Mouse (Mus musculus): Measurements from ENCODE around the gene Slc39a11.
A peak's percentile ranks its signal among the peaks of the same experiment; 100 is the strongest.

The Slc39a11 gene

DNA sequence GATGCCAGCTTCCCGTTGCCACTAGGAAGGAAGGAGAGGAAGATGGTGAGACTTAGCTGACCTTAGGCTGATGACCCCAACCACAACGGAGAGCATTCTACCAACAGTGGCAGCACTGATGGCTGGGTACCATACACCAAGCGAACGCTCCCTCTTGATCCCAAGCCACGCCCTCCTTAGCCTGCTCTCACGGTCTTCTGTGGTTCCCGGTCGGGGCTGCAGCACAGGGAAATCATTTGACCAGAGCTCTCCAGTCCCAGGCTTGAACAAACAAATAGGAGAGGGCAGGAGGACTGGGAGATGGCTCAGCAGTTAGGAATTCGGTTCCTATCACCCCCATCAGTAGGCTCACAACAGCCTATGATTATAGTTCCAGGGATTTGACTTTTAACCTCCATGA lies 403.4 kb downstream of the Slc39a11 start:
- DNase-seq (ENCODE audit: low spot score in 2 of 2) = no peak

DNA sequence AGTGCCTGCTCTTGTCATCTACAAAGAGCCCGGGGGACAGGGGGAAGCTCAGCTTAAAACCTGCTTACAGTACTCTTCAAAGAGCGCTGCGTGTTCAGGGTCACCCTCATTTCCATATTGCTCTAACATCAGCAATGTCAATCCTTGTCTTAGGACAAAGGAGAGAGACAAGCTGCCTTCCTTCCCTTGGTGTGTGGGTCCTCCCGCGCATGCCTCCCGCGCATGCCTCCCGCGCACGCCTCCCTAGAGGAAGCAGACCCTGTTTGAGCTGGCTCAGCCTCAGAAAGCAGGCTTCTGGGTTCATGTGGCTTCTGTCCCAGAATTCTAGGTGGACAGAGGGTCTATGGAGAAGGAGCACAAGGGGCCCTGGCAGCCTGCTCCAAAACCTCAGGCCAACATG lies 404.2 kb downstream of the Slc39a11 start:
- no peak for DNase-seq (ENCODE audit: low spot score in 2 of 2)

DNA sequence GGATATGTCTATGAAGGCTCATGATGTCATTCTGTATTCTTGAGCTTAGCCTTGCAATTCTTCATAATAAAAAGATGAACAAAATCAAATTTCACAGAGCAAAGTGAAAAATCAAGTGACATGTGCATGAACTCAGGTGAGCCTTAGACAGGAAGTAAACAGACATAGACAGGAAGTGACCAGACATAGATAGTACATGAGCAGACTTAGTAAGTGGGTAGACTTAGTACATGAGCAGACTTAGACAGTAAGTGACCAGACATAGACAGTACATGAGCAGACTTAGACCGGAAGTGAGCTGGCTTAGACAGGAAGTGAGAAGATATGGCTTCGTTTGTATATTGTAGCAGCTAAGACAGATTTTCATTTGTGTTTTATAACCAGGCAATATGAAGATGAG lies 415.4 kb downstream of the Slc39a11 start:
- DNase-seq (ENCODE audit: low spot score in 2 of 2) = no peak

DNA sequence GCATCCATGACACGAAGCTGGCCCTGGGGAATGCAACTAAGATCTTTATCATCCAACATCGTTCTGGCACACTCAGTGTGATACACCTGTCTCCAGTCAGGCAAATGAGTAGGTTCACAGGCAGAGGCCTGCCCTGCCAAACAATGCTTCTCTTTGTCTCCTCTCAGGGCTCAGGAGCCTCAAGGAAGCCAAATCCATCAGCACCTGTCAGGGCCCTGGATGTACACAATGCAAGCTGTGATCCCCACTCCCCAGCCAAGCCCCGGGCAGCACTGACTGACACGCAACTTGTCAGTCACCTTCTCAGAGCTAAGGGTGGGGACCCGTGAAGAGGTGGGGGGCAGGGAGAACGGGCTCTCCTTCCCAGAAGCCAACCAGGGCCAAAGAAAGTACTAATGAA lies 417.8 kb downstream of the Slc39a11 start:
- DNase-seq (ENCODE audit: low spot score in 2 of 2) = no peak

DNA sequence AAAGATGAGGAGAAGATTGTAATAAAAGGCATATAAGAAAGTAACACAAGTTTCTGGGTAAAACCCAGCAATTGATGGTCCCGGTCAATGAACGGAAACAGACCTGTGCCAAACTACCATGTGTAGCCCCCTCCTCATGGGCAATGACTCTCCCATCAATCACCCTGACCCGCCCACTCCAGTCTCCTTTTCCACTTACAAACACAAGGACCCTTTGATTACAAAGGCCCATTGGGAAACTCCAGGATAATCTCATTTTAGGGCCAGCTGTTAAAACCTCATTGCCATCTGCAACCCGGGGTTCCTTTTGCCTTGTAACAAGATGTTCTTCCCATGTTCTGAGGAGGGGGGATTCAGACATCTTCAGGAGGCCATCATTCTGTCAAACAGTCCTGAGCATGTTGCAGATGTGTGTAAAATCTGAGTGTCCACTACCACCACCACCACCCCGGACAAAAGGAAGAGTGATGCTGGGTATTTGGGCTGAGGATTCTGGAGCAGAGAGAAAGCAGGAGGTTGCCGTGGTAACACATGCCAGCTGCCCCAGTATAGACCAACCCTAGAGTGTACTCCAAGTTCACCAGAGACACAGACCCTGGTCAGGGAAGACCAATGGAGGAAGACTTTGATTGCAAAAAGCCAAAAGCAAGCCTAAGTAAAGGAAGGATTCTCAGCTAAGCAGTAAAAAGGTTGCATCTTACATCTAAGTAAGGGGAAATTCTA lies 419.3 kb downstream of the Slc39a11 start:
- DNase-seq (ENCODE audit: low spot score in 2 of 2) = no peak

DNA sequence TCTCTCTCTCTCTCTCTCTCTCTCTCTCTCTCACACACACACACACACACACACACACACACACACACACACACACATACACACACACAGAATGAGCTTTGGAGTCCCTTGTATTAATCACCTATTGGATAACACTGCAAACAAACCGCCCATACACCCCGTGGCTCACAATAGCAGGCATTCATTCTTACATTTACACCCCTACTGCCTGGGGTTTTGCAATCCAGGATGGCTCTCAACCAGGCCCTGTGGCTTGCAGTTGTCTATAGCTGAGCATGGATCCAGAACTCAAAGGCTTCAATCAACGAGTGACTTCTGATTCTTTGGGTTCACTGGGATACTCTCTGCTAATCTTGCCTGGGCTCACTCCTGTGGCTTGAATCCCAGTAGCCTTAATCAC lies 424.1 kb downstream of the Slc39a11 start:
- no peak for DNase-seq (ENCODE audit: low spot score in 2 of 2)

DNA sequence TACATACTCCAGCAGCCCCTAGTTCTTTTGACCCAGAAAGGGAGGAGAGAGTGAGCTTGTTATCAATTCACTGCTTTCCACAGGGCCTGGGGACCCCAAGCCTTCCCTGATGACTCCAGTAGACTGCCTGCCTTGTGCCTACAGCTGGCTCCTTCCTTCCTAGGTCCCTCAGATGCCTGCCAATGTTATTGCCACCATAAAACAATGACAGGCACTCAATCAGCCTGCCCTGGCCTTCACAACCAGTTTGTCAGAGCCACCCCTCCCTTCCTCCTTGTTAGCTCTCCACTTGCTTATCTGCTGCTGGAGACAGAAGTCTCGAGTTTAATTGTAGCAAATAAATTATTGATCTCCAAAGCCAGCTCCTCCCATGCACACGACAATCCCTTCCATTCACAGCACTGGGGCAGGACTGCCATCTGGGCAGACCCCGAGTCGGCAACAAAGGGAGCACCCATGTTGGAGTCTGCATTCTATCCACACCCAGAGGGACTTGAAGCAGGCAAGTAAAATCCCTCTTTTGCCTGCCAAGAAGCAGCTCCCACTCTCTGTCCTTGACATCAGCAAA lies 426.0 kb downstream of the Slc39a11 start:
- no peak for DNase-seq (ENCODE audit: low spot score in 2 of 2)

DNA sequence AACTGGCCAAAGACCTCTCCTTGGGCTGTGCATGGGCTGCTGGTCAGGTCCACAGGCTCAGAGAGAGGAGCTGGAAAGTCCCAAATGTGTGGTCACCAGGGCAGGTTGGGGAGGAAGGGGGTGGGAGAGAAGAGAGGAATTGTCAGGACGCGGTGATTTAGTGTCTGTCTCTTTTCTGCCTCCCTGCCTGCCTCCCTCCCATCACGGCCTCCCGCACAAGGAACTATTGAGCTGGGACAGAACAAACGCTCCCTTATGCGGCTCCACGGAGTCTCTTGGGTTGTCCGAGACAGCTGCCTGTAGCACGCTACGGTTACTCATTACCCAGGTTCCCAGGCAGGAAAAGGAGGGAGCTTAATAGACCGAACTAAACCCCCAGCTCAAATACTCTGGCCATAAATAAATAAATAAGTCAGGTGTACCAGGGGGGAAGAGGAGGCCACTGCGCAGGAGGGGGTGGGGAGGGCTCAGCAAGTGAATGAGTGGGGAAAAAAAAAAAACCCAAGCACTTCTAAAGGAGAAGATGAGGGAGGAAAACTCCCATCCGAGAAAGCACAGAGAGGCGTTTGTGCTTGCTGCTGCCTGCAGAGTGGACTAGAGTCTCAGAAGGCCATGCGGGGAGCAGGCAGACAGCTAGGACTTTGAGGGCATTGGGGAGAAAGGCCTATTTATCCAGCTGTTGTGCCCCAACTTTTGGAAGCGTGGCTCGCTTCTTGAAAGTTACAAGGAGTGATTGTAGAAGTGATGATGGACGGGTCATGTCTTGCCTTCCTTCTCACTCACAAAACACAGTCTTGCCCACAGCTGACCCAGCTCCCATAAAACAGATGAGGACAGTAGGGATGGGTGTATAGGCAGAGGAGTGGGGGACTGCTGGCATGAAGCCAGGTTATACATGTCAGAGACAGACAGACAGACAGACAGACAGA lies 428.3 kb downstream of the Slc39a11 start:
- no peak for DNase-seq (ENCODE audit: low spot score in 2 of 2)

DNA sequence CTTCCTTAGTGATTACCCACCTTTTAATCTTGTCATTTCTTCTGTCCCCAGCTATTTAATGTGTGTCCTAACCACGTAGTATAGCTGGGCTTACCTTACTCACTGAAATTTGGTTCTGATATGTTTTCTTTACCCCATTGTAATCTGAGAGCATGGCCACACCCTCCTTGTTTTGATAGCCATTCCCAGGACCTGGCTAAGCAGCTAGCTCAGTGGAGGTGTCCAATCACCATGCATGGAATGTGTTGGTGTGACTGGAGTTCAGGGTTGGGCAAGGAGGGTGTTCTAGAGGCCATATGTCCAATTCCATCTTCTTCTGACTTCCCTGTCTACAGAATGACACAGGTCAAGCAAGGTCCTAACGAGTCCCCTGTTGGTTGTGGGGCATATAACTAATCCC lies 429.2 kb downstream of the Slc39a11 start:
- DNase-seq (ENCODE audit: low spot score in 2 of 2) = no peak

DNA sequence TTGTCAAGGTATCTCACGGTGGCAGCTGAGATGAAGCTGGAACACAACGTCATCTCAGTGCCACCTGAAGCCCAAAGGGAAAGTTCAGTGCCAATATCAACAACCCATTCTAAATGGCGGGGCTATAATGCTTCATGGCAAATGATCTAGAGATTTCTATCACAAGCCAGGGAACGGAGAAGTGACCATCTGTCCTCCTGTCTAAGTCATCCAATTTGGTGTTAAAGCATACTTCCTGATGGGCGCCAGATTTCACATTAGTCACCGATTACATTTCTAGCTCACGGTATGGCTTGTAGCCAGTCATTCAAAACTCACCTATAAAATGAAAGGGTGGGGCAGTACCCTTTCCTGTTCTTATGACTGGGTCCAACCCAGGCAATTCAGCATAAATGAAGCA lies 435.1 kb downstream of the Slc39a11 start:
- DNase-seq (ENCODE audit: low spot score in 2 of 2) = no peak

DNA sequence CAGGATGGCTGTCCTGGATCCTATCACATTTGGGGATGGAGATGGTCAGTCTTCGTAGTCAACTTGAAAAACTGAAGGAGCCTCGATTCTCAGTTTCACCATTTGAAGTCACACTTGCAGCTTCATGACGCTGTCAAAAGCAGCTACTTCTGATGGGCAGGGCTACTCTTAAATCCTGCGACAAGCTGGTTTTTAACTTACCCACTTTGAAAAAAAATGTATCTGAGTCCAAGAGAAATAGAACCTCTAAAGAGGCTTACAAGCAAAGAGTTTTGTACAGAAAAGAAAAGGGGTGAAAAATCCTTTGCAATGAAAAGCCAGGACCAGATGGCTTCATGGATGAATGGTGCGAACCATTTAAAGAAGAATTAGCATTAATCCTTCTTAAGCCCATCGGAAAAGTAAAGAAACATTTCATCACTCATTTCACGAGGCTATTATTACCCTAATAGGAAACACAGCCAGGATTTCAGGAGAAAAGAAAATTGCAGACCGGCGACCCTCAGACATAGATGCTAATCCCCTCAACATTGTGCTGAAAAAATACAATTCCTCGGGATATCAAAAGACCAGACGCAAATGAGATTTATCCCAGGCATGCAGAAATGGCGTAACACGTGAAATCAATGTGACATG lies 437.4 kb downstream of the Slc39a11 start:
- DNase-seq (ENCODE audit: low spot score in 2 of 2) = no peak

DNA sequence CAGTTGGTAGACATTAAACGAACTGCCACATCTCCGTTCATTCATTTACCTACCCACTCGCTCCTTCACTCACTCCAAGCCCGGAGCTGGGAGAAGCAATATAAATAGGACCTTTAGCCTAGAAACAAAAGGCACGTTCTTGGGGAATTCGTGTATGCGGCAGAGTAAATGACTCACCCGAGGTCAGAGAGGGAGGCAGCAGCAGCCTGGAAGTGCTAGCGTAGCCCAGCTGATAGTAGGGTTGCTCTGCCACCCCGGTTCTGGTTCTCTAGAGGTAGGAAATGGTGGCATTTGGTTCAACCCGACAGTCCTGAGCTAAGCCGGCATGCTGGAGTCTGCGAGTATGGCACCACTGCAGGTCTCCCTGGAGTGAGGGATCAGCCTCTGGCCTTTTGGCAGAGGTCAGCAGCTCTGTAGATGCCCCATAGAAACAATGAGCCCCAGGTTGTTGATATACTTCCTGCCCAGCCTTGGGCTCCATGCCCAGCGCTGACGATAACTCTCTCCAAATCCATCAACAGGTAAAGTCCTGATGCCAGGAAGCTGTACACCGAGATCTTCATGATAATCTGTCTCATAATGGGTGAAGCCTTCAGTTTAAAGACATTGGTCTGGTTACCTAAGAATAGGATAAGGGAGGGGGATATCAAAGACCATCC lies 440.5 kb downstream of the Slc39a11 start:
- no peak for DNase-seq (ENCODE audit: low spot score in 2 of 2)

DNA sequence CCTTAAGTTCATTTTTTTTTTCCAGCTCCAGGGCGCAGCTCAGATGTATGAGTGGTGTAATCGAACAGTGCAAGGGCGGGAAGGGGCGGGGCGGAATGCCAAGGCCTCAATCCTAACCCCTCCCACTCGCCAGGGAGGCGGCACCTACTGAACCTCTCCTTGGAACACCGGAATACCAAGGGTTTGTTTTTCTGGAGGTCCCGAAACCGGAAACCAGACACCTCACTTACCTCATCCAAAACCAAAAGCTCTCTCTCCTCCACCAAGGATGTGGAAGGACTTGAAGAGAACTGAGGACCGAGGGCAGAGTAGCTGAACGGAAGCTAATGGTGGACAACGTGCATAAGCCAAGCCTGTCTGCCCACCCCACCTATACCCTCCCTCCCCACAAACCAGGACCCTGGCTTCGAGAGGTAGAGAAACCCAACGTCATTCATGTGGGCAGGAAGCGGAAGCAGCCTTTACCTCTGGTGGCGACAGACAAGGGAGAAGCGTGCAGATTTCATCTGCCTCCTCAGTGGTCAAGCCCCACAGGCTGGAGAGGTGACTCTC lies 441.3 kb downstream of the Slc39a11 start:
- DNase-seq (ENCODE audit: low spot score in 2 of 2) = no peak

DNA sequence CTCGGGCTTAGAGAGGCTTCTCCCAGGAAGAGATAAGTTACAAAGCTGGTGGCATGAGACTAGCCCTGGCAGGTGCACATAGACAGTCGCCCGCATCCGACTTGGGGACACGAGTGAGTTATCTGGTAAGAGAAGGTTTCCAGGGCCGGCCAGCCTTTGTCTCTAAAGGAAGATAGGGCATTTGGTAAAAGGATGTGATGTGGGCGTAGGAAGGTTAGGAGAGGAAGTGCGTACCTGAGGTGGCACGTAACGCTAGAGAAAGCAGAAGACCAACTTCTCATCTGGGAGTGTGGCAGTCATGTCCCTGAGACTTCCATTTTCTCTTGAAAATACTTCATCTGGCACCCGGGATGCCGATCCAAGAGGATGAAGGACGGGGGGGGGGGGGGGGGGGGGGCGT lies 441.9 kb downstream of the Slc39a11 start:
- DNase-seq (ENCODE audit: low spot score in 2 of 2) = no peak

DNA sequence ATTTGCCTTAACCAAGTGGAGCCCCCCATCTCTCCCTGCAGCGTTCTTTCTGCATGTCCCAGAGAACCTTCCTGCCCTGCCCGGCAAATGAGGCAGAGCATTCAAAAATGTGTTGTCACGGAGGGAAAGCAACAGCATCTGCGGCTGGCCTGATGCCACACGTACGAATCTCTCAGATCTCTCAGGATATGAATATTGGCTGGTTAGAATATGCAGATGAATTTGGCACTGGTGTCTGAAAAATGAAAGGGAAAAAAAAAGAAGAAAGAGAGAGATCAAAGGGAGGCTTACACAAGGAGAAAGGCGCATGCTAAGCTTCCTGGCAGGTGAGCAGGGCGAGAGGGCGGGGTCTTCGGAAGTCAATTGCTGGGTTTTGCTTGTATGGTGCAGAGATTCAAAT lies 443.8 kb downstream of the Slc39a11 start:
- DNase-seq (ENCODE audit: low spot score in 2 of 2) = no peak

DNA sequence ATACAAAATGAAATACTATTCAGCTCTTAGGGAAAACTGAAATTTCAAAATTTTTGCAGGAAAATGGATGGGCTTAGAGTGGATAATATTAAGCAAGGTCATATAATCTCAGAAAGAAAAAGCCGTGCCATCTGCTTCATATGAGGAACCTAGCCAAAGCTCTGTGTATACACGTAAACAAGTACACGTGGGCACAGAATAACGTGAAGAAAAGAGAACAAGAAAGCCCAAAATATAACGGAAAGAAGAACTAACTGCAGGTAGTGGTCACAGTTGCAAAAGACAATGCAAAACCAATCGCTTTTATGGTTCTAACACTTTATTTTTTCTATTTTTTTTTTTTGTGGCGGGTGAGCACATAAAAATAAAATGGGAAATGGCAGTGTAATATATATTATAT lies 446.9 kb downstream of the Slc39a11 start:
- no peak for DNase-seq (ENCODE audit: low spot score in 2 of 2)

DNA sequence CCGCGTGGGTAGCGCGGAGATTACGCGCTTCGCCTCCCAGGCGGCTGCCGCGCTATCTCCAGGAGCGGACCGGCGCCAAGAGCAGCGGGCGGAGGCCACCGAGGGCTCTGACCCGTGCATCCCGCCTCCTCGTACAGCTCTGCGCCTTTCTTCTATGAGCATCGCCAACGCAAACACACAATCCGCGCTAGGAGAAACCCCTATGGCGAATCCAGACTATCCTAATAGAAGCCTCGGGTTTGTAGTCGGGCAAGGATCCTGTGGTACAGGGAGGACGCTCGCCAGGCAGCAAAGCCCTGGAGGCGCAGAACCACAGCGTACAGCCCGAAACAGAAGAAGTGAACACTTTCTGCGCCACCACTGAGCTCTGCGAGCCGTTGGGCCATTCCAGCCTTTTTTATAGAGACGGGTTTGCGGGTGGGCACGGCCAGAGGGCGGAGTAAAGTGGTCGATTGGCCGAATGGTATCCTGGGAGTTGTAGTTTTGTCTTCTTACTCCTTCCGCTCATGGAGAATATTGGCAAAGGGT lies 448.3 kb downstream of the Slc39a11 start:
- DNase-seq (ENCODE audit: low spot score in 2 of 2) = peak; percentile 88

DNA sequence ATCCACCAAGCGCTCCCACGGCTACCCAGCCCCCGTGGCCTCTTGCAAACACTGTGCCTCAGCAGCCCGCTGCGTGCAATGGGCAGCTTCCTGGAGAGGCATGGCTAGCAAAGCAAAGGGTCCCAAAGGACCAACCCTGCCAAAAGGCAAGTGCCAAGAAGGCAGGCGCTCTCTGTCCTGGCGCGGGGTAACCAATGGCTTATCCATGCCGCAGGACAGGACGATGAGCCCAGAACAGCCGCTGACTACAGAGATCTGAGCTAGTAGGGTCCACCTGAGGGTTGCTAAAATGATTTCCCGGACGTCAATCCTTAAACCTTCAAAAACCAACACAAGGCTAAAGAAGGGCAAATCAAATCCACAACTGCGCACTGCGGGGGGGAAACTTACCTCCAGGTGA lies 449.0 kb downstream of the Slc39a11 start:
- no peak for DNase-seq (ENCODE audit: low spot score in 2 of 2)

DNA sequence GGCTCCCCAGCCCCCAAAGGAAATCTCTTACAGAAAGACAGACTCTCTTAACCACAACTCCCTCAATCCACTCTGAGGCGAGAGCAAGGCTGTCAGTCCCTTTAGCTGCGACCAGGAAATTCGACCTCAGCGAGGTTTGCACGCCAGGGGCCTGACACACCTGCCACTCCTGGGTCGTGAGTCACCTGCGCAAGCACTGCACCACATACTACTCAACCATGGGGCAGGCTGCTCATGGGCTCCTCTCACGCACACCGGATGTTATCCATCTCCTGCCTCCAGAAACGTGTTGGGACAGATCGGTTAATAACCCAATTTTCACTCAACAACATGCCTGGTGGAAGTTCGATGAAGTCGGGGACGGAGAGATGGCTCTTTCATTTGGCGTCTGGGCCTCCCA lies 451.3 kb downstream of the Slc39a11 start:
- DNase-seq (ENCODE audit: low spot score in 2 of 2) = peak; percentile 51 to 76

DNA sequence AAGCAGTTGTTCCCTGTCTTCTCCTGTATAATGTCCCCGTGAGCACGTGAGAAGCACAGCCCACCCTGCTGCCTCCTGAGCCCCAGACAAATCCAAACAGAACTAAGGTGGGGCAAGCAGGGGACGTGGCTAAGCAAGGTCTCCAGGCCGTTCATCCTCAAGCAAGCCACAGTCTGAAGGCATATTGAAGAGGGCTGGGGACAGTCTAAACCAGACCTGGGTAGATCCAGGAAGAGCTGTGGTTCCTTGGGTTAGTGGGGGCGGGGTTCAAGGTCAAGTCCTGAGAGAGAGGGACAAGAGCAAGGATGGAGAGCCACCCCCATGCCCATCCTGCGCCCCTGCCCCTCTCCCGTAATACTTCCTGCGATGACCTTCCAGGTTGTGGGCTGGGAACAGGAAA lies 452.3 kb downstream of the Slc39a11 start:
- no peak for DNase-seq (ENCODE audit: low spot score in 2 of 2)
